28 mouse cellular contexts compared by ENCODE assay signal in genomic region chr8:107370311-107370710, GRCm38 (mm10). TPM values are rescaled to one million over a fixed set of nuclear protein-coding genes. Genes with fewer than 3 reads are reported as not detected.
A peak's percentile ranks its signal among the peaks of the same experiment; 100 is the strongest.
DNase-seq lines count a peak whose midpoint lies in the region; ATAC-seq lines count a peak whose summit lies in the region.
"Had no signal": no experiment of that assay in that cellular context is flagged by ENCODE, and none has a peak within 500 bp of the region (broad histone marks: within the 10 kb centered on the region; RNA-seq: fewer than 3 reads in every experiment).

No protein-coding gene starts in this region.

- H3K27ac ChIP-seq in heart, embryonic 12.5 days (ENCODE audit: poor library complexity, severe bottlenecking), result peak overlapping the region; percentile 54
- H3K27ac ChIP-seq: forebrain, embryonic 13.5 days; hindbrain, embryonic 14.5 days; layer of hippocampus, adult 2 months; liver, embryonic 12.5 days; midbrain, embryonic 12.5 days; neural tube, embryonic 12.5 days had no signal

- H3K36me3 ChIP-seq in heart, embryonic 12.5 days, result peaks cover 73% of the 10 kb centered on the region

- H3K4me1 ChIP-seq in heart, embryonic 12.5 days (replicated peaks), result 0 out of 2 replicates have a peak, but pooled peaks cover 3% of the 10 kb centered on the region
- H3K4me1 ChIP-seq: forebrain, embryonic 13.5 days; liver, embryonic 12.5 days; midbrain, embryonic 12.5 days; neural tube, embryonic 12.5 days had no signal

- DNase-seq in heart, adult 18-20 months, result no peak
- DNase-seq in kidney, adult 9 months, result peak; percentile 34
- no peak for DNase-seq in kidney, postnatal 10 days
- peak; percentile 47 for DNase-seq in adrenal gland, adult 8-10 months
- DNase-seq in fibroblast of lung, adult 2 months (ENCODE audit: low read depth), result peak; percentile 25
- no peak for DNase-seq in right cerebral cortex, postnatal 14 days
- DNase-seq: B cell, adult 2 months; cerebellum, adult 18-20 months; cerebellum, postnatal 14 days; gastrocnemius, postnatal 10 days; left cerebral cortex, postnatal 4 days; liver, postnatal 0 days; lung, postnatal 36 days; right cerebral cortex, adult 18-20 months; thymus, adult 2 months; thymus, postnatal 36 days had no signal

- H3K4me3 ChIP-seq in heart, embryonic 12.5 days, result no peak overlapping the region
- H3K4me3 ChIP-seq: erythroblast, embryonic 14.5 days; forebrain, embryonic 13.5 days; layer of hippocampus, adult 2 months; liver, embryonic 12.5 days; megakaryocyte, embryonic 14.5 days; midbrain, embryonic 12.5 days; myocyte; neural tube, embryonic 12.5 days had no signal

- H3K9me3 ChIP-seq in heart, embryonic 12.5 days (replicated peaks), result no peaks in the 10 kb centered on the region
- H3K9me3 ChIP-seq: forebrain, embryonic 13.5 days; liver, embryonic 12.5 days; megakaryocyte, embryonic 14.5 days; midbrain, embryonic 12.5 days; neural tube, embryonic 12.5 days had no signal

- no peak overlapping the region for H3K9ac ChIP-seq in heart, embryonic 12.5 days
- H3K9ac ChIP-seq: forebrain, embryonic 13.5 days; hindbrain, embryonic 14.5 days; liver, embryonic 12.5 days; liver, postnatal 0 days; midbrain, embryonic 12.5 days; neural tube, embryonic 12.5 days had no signal

- no peak for ATAC-seq in heart, embryonic 12.5 days (ENCODE audit: insufficient number of reproducible peaks, low FRiP score)
- ATAC-seq: activated CD4-positive, CD25-positive, alpha-beta regulatory T cell, adult 4 months; forebrain, embryonic 13.5 days; liver, embryonic 12.5 days; liver, postnatal 0 days had no signal

- no peak overlapping the region for H3K4me2 ChIP-seq in heart, embryonic 12.5 days
- H3K4me2 ChIP-seq: forebrain, embryonic 13.5 days; heart, embryonic 11.5 days; hindbrain, embryonic 14.5 days; liver, embryonic 12.5 days; midbrain, embryonic 12.5 days; neural tube, embryonic 12.5 days had no signal

- WGBS in heart, embryonic 12.5 days, result 74% methylated on average over 4 of the region's 4 CpGs

- H3K27me3 ChIP-seq in heart, embryonic 12.5 days (replicated peaks), result no peaks in the 10 kb centered on the region
- H3K27me3 ChIP-seq: forebrain, embryonic 13.5 days; liver, embryonic 12.5 days; megakaryocyte, embryonic 14.5 days; midbrain, embryonic 12.5 days; neural tube, embryonic 12.5 days had no signal

RNA-seq across cellular contexts. Expression of gene Nqo1, which starts 32.7 kb away (rescaled TPM):
- polyA plus RNA-seq in heart, embryonic 12.5 days (2016; fragmentation: Nextera tagmentation; extraction: Ambion mirVana), result 4.8 and 5.6 TPM in 2 replicates
- 10 to 100 TPM; 45.5 to 61.4 TPM for total RNA-seq in heart, adult 18-20 months (2021)
- 1 to 10 TPM; 5.8 to 8.1 (median 6.9) TPM for total RNA-seq in adrenal gland, adult 8-10 months (2022)

RNA-seq across cellular contexts. Expression of gene Nob1, which starts 54.5 kb away (rescaled TPM):
- 47.0 and 50.5 TPM in 2 replicates for polyA plus RNA-seq in heart, embryonic 12.5 days (2016; fragmentation: Nextera tagmentation; extraction: Ambion mirVana)
- 10 to 100 TPM; 22.6 to 23.1 TPM for total RNA-seq in heart, adult 18-20 months (2021)
- total RNA-seq in adrenal gland, adult 8-10 months (2022), result 10 to 100 TPM; 29.4 to 33.5 (median 32.5) TPM

Comparison
In these comparisons a context has a peak if more than half of its experiments do, and no peak if none do; other contexts are left out.
1. DNase-seq: peak in kidney, adult 9 months (single experiment), adrenal gland, adult 8-10 months (single experiment) and fibroblast of lung, adult 2 months (single experiment); none in heart, adult 18-20 months (0 of 2), kidney, postnatal 10 days (single experiment) and right cerebral cortex, postnatal 14 days (single experiment).
2. RNA of gene Nqo1, which starts 32.7 kb away (total RNA-seq): 45.5 to 61.4 TPM in heart, adult 18-20 months; 5.8 to 8.1 TPM in adrenal gland, adult 8-10 months; every median in the first group is over 4 times any median in the second.